Mouse (Mus musculus): ENCODE data around the gene Gm10338.
"Not testable (repeated sequence)": the region's sequence is repeated elsewhere in the genome, so short reads cannot be mapped to it uniquely, and the experiment has no call there.

The Gm10338 gene

GRCm38 (mm10) chr14:7595492-7595891 lies at the start of gene Gm10338:
Gene Gm10338 (minus strand): TSS chr14:7595592.
- DNase-seq (ENCODE audit: low read depth): not testable (repeated sequence)

- DNase-seq (ENCODE audit: low read depth): not testable (repeated sequence)
These were observed 48.5 kb upstream of the Gm10338 start, which contains the start of gene Gm10128 for GRCm38 (mm10) chr14:7643872-7644271. Gene Gm10128 (minus strand): TSS chr14:7643972.

- DNase-seq (ENCODE audit: low read depth): not testable (repeated sequence)
These were observed 27.0 kb downstream of the Gm10338 start, which contains the start of gene Gm3558 for GRCm38 (mm10) chr14:7568382-7568781. Gene Gm3558 (minus strand): TSS chr14:7568566.

- not testable (repeated sequence) for DNase-seq (ENCODE audit: low read depth)
These were observed 27.5 kb downstream of the Gm10338 start for GRCm38 (mm10) chr14:7567890-7568289.

GRCm38 (mm10) chr14:7567266-7567665 lies 28.1 kb downstream of the Gm10338 start:
- DNase-seq (ENCODE audit: low read depth): not testable (repeated sequence)
